Mouse (Mus musculus) stomach, adult 2 months (tissue): Measurements from ENCODE around the gene Sirt3. TPM values are rescaled to one million over a fixed set of nuclear protein-coding genes. Genes with fewer than 3 reads are reported as not detected.

Experiments
- polyA plus RNA-seq: library from polyadenylated mRNA; depleted of rRNA; stranded (reverse); fragments of >200 nt; gene quantifications from 2 replicates; pipeline ENCODE4 v1.2.3, GENCODE M21; 2012; rRNA removed

Gene Sirt3
- polyA plus RNA-seq = 12.7 and 14.2 TPM in 2 replicates

DNA sequence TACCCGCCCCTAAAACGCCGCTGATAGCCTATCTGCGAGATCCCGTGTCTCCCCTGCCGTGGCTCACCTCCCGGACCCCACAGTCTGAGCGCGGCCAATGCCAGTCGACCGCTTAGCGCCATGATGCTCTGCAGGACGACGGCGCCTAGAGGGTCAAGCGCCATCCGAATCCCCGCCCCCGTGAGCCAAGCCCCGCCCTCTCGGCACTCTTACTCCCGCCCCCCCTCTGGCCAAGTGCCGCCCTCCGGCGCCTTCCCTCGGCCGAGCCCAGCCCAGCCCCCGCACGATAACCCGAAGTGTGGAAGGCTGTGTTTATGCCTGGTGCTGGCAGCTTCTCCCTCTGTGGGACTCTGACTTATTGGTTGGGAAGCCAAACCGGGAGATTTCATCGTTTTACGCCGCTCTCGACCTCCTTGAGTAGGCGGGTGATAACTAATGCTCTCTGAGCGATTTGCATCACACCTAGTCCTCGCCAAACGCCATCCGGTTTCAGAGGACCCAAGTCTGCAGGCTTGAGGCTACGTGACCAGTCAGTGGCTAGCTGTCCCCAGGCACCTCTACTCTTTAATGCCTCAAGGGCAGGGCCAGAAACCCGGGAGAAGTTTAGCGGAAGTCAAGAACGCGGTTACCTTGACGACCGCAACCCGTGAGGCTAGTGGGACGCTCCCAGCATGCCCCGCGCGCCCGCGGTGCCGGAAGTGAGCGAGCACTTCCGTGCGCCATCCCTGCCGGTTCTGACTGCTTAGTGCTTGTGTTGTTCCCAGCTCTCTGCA is at the start of gene Sirt3, which contains the start of gene Psmd13:
TSS of gene Sirt3 (minus strand) at position 614 of the 773 bp plus-strand sequence.
TSS of gene Psmd13 (plus strand) at position 273 of the 773 bp plus-strand sequence.

GRCm38 (mm10) chr7:140920418-140921029 is 38.4 kb upstream of the Sirt3 start, which contains the start of gene Nlrp6:
Gene Nlrp6, plus strand, starts transcription at chr7:140920902.

DNA sequence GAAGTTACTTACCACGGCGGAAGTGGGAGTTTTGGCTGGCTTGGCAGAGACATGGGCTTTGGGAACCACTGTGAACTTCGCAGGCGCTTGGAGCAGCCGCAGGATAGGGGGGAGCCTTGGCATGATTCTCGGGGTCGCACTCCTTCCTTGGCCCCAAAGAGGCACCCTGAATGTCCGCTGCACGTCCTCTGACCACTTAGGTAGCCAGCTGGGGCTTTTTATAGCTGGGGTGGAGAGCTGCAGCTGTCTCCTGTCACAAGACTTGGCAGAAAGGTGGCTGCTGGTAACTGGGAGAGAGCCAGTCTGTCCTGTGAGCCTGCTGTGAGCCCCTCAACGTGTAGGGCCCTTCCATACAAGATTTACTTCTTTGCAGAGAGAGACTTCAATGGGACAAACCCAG is 18.1 kb upstream of the Sirt3 start, which contains the start of gene Cox8b:
TSS of gene Cox8b (minus strand) at position 227 of the 400 bp plus-strand sequence.

DNA sequence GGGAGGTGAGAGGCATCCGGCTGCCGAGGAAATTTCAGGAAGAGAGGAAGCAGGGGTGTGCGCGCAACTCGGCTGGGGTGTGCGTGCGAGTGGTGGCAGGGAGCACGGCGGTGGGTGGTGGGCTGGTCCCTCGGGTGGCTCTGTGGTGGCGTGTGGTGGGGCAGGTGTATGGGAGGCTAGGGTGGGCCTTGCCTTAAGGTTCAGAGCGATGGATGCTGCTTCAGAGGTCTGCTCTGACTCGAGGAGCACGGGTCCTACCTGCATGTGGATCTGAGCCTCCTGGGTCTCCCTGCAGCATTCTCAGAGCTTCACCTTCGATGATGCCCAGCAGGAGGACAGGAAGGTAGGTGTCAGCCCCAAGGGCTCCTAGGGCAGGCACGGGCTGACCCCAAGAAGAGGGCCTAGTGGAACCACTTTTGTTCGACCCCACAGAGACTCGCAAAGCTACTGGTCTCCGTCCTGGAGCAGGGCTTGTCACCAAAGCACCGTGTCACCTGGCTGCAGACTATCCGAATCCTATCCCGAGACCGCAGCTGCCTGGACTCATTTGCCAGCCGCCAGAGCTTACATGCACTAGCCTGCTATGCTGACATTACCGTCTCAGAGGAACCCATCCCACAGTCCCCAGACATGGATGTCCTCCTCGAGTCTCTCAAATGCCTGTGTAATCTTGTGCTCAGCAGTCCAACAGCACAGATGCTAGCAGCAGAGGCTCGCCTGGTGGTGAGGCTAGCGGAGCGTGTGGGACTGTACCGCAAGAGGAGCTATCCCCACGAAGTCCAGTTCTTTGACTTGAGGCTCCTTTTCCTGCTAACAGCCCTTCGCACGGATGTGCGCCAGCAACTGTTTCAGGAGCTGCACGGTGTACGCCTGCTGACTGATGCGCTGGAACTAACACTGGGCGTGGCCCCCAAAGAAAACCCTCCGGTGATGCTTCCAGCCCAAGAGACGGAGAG is 24.3 kb downstream of the Sirt3 start, which contains the start of gene Bet1l:
TSS of gene Bet1l (minus strand) at position 28 of the 956 bp plus-strand sequence.

GRCm38 (mm10) chr7:140856785-140857549 is 25.1 kb downstream of the Sirt3 start, which contains the start of gene Ric8a:
Gene Ric8a, plus strand, starts transcription at chr7:140856957.

DNA sequence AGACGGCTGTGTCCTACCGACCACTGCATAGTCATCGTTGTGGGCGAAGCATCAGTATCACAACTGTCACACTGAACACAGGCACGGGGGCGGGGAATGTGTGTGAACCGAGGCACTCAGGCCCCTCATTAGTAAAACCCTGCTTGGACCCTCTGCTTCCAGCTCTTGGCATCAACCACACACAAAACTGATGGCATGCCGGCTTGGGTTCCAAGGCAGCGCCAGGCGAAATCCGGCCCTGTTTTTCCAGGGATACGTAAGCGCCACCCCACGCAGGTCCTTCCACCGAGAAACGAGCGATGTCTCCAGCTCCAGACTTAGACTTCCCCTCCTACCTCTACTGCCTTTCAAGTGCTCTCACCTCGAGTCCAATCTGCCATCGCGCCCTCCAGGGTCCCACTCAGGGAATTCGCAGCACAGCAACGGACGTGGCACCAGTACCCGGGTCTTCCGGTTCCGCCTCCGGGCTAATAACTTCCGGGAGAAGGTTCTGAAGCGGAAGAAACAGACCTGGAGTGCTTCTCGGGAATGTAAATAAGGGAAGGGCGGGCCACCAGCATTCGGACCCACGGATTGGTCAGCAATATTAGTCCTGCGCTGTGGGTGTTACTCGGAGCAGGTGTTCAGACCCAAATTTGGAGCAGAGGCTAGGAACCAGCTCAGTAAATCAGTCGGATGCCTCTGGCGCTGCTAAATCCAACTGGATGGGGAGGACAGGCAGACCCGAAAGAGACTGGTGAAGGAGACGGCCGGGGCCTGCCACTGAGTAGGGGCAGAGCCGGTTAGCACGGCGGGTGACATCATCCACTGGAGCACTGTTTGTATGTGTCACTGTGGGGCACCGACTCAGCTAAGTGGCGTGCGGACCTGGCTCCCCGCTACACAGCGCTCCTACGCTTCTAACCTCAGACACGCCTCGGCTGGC is 26.0 kb downstream of the Sirt3 start, which contains the start of gene Gm45785:
TSS of gene Gm45785 (minus strand) at position 472 of the 925 bp plus-strand sequence.

DNA sequence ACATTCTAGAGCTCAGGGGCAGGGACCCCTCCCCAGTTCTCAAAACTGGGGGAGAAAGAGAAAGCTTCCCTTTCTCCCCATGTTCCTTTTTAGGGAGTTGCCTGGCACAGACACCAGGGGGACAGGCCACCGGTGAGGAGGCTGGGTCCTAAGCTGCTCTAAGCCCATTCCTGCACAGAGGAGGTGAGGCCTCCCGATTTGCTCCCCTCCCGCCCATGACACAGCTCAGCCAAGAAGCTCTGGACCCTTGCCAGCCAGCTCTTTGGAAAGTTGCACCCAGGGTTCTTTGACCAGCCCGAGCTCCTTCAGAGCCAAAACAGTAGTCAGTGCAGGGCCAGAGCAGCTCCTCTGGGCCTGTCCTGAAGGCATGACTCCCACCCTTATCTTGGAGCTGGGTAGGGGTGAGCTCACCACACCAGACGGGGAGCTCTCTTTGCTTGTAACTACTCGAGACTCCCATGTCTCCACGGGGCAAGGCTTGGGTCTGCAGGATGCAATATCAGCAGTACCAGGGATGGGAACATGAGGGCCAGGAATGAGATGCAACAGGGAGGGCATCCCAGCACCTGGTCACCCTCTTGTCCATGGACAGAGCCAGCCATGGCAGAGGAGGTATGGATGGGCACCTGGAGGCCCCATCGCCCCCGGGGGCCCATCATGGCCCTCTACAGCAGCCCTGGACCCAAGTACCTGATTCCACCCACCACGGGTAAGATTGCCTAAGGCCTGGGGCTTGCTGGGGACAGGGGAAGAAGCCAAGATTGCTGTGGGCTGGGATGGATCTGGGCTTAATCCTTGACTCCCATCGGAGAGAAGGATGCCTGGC is 34.1 kb downstream of the Sirt3 start, which contains the start of gene Odf3:
TSS of gene Odf3 (plus strand) at position 51 of the 826 bp plus-strand sequence.

GRCm38 (mm10) chr7:140844905-140845665 is 37.0 kb downstream of the Sirt3 start, which contains the start of gene Scgb1c1:
Gene Scgb1c1, plus strand, starts transcription at chr7:140845547.

DNA sequence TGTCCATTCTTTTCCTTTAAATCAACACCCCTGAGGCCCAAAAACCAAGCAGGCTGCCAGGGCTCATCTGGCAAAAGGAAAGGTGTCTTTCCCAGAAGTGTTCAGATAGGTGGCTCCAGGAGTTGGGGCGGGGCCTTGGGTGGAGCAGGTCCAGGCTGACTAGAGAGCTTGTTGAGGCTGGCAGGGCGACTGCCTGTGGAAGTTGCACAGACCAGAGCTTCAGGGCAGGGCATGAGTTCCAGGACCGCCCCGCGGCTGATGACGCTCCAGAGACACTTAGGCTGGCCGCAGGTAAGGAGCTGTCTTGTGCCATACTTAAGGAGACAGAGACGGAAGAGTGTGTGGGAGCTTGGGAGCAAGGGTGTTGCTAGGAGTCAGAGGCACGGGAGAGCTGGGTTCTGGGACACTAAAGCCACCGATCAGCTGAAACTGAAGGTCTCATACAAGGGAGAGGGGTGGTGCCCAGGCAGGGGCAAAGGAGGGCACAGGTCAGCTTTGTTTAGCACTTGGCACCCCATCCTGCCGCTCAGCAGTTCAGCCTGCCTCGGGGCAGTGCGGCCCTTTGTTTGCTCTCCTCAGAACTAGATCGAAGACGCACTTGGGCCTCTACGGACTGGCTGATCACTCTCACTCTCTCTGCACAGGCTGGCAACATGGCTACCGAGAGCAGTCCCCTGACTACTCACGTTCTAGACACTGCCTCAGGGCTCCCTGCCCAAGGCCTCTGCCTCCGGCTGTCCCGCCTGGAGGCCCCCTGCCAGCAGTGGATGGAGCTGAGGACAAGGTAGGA is 46.9 kb downstream of the Sirt3 start, which contains the start of gene Urah:
TSS of gene Urah (plus strand) at position 51 of the 790 bp plus-strand sequence.

DNA sequence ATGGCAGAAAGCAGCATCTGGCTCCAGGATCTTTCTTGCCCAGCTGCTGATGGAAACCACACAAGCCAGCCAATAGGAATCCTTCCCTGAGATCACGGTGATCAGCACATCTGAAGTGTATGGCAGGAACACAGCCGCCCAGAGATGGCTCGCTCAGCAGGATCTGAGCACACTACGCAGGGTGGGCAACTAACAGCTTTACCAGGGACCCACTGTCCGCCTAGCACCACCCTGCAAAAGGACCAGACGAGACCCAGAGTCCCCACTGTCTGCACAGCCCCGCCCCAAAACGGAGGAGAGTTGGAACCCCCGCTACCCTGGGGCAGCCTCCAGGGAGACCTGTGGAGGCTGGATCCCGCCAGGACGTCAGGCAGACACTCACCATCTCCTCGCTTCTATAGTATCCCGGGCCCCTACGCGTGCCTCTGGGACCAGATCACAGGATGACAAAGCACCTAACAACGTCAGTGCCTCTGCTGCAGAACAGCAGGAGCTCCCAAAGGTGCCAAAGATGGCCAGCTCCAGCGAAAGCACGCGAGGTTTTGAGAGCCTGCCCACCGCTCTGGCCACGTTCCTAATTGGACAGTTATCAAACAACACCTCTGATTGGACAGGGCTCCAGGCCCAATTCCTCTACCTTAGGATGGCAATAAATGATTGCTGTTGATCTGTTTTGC is 60.3 kb downstream of the Sirt3 start, which contains the start of gene Zfp941:
TSS of gene Zfp941 (minus strand) at position 526 of the 677 bp plus-strand sequence.

Other genes starting within 250 kb of the Sirt3 start
- gene Olfr53, start 235.9 kb downstream of the Sirt3 start, polyA plus RNA-seq = not detected in 2 replicates
- gene Olfr539, start 222.4 kb downstream of the Sirt3 start, polyA plus RNA-seq = not detected in 2 replicates
- not detected in 2 replicates for gene Olfr45, start 200.4 kb downstream of the Sirt3 start, polyA plus RNA-seq
- gene Olfr541, start 185.0 kb downstream of the Sirt3 start, polyA plus RNA-seq = not detected in 2 replicates
- 0.06 and 0.75 TPM in 2 replicates for gene Cyp2e1, start 118.6 kb downstream of the Sirt3 start, polyA plus RNA-seq
- 0.15 TPM in 1 of 2 replicates, not detected in the other for gene Syce1, start 94.5 kb downstream of the Sirt3 start, polyA plus RNA-seq
- 0.01 and 0.02 TPM in 2 replicates for gene Zfp941, start 60.1 kb downstream of the Sirt3 start, polyA plus RNA-seq
- 24.9 and 25.9 TPM in 2 replicates for gene Urah, start 47.3 kb downstream of the Sirt3 start, polyA plus RNA-seq
- not detected in 2 replicates for gene Scgb1c1, start 36.8 kb downstream of the Sirt3 start, polyA plus RNA-seq
- gene Odf3, start 34.5 kb downstream of the Sirt3 start, polyA plus RNA-seq = not detected in 2 replicates
- not detected in 2 replicates for gene Gm45785, start 26.0 kb downstream of the Sirt3 start, polyA plus RNA-seq
- gene Ric8a, start 25.4 kb downstream of the Sirt3 start, polyA plus RNA-seq = 38.8 and 38.9 TPM in 2 replicates
- gene Bet1l, start 24.7 kb downstream of the Sirt3 start, polyA plus RNA-seq = 7.5 and 8.6 TPM in 2 replicates
- gene Psmd13, start 341 bp downstream of the Sirt3 start, polyA plus RNA-seq = 26.4 and 30.2 TPM in 2 replicates
- 24.9 and 30.2 TPM in 2 replicates for gene Cox8b, start 18.1 kb upstream of the Sirt3 start, polyA plus RNA-seq
- 0.08 and 0.19 TPM in 2 replicates for gene Nlrp6, start 38.6 kb upstream of the Sirt3 start, polyA plus RNA-seq
- 13.5 and 15.5 TPM in 2 replicates for gene Pgghg, start 59.1 kb upstream of the Sirt3 start, polyA plus RNA-seq
- gene Ifitm5, start 68.0 kb upstream of the Sirt3 start, polyA plus RNA-seq = 0.67 and 1.3 TPM in 2 replicates
- not detected in 2 replicates for gene Gm45717, start 73.6 kb upstream of the Sirt3 start, polyA plus RNA-seq
- 255 and 272 TPM in 2 replicates for gene Ifitm2, start 73.7 kb upstream of the Sirt3 start, polyA plus RNA-seq
- gene Ifitm1, start 84.9 kb upstream of the Sirt3 start, polyA plus RNA-seq = 46.7 and 48.2 TPM in 2 replicates
- gene Ifitm3, start 128.5 kb upstream of the Sirt3 start, polyA plus RNA-seq = 83.2 and 93.7 TPM in 2 replicates
- 0.83 and 1.1 TPM in 2 replicates for gene Ifitm6, start 135.6 kb upstream of the Sirt3 start, polyA plus RNA-seq
- gene Gm17387, start 146.8 kb upstream of the Sirt3 start, polyA plus RNA-seq = not detected in 2 replicates
- 1.2 and 1.6 TPM in 2 replicates for gene B4galnt4, start 178.8 kb upstream of the Sirt3 start, polyA plus RNA-seq
- gene Pkp3, start 195.9 kb upstream of the Sirt3 start, polyA plus RNA-seq = 87.1 and 93.8 TPM in 2 replicates
- 18.7 and 23.0 TPM in 2 replicates for gene Sigirr, start 218.3 kb upstream of the Sirt3 start, polyA plus RNA-seq
- gene Ano9, start 235.5 kb upstream of the Sirt3 start, polyA plus RNA-seq = 18.4 and 22.0 TPM in 2 replicates
- 9.4 and 13.8 TPM in 2 replicates for gene Ptdss2, start 240.1 kb upstream of the Sirt3 start, polyA plus RNA-seq